Mouse (Mus musculus) small intestine, adult 2 months (tissue): ENCODE measurements around the gene Nmral1.

Experiments used
- CTCF ChIP-seq: fragments of 200-500 bp; IDR thresholded peaks from 2 replicates; pipeline ENCODE4 v1.5.1; 2012; ENCODE audit warnings: low read depth, mild to moderate bottlenecking, control low read depth, inconsistent platforms, low read length, moderate library complexity, mixed read lengths; ENCODE audit not compliant: insufficient replicate concordance, insufficient read length; ENCODE audit errors: extremely low read depth
- POLR2A ChIP-seq: fragments of 200-500 bp; IDR thresholded peaks from 2 replicates; pipeline ENCODE4 v1.6.1; 2012; ENCODE audit warnings: low read depth, mild to moderate bottlenecking, control low read depth, inconsistent platforms, low read length, moderate library complexity

- TF ChIP-seq CTCF (no peak), POLR2A (no peak)
These were observed 42.3 kb downstream of the Nmral1 start for GRCm38 (mm10) chr16:4676836-4677235.
